Mouse (Mus musculus) midbrain, embryonic 14.5 days (tissue): ENCODE data around the gene Cd63. TPM values are rescaled to one million over a fixed set of nuclear protein-coding genes. Genes with fewer than 3 reads are reported as not detected.

Experiments used
- polyA plus RNA-seq: library from polyadenylated mRNA; unstranded; fragments of >200 nt; fragmentation: Nextera tagmentation; extraction: Ambion mirVana; gene quantifications from 2 replicates; pipeline ENCODE4 v1.2.1, GENCODE M21; 2014

Cd63 gene
- polyA plus RNA-seq, 1 experiment from 2014 or later = 138 TPM

Other genes starting within 250 kb of the Cd63 start
- 10.3 and 10.4 TPM in 2 replicates for gene Suox, start 226.9 kb upstream of the Cd63 start, polyA plus RNA-seq
- 80.4 and 100 TPM in 2 replicates for gene Rab5b, start 204.7 kb upstream of the Cd63 start, polyA plus RNA-seq
- gene Pmel, start 196.8 kb upstream of the Cd63 start, polyA plus RNA-seq = 0.22 and 0.38 TPM in 2 replicates
- gene Cdk2, start 196.0 kb upstream of the Cd63 start, polyA plus RNA-seq = 13.2 and 24.2 TPM in 2 replicates
- gene Dgka, start 156.1 kb upstream of the Cd63 start, polyA plus RNA-seq = 5.7 and 6.2 TPM in 2 replicates
- 46.7 and 60.0 TPM in 2 replicates for gene Pym1, start 153.1 kb upstream of the Cd63 start, polyA plus RNA-seq
- 0.22 and 0.41 TPM in 2 replicates for gene Mmp19, start 110.1 kb upstream of the Cd63 start, polyA plus RNA-seq
- gene Dnajc14, start 96.9 kb upstream of the Cd63 start, polyA plus RNA-seq = 38.6 and 42.7 TPM in 2 replicates
- 11.7 and 13.1 TPM in 2 replicates for gene Tmem198b, start 96.6 kb upstream of the Cd63 start, polyA plus RNA-seq
- gene Sarnp, start 83.7 kb upstream of the Cd63 start, polyA plus RNA-seq = 150 and 152 TPM in 2 replicates
- gene Ormdl2, start 79.3 kb upstream of the Cd63 start, polyA plus RNA-seq = 23.4 and 24.8 TPM in 2 replicates
- gene Gdf11, start 9.3 kb upstream of the Cd63 start, polyA plus RNA-seq = 7.9 and 9.6 TPM in 2 replicates
- 11.6 and 15.2 TPM in 2 replicates for gene Rdh5, start 21.9 kb downstream of the Cd63 start, polyA plus RNA-seq
- 249 and 282 TPM in 2 replicates for gene Bloc1s1, start 23.0 kb downstream of the Cd63 start, polyA plus RNA-seq
- gene Itga7, start 32.8 kb downstream of the Cd63 start, polyA plus RNA-seq = 3.4 and 4.9 TPM in 2 replicates
- gene Mettl7b, start 60.0 kb downstream of the Cd63 start, polyA plus RNA-seq = not detected in 2 replicates
- gene Olfr9, start 88.4 kb downstream of the Cd63 start, polyA plus RNA-seq = not detected in 2 replicates
- not detected in 2 replicates for gene Olfr763, start 109.8 kb downstream of the Cd63 start, polyA plus RNA-seq
- not detected in 2 replicates for gene Olfr764-ps1, start 138.9 kb downstream of the Cd63 start, polyA plus RNA-seq
- not detected in 2 replicates for gene Olfr765, start 149.0 kb downstream of the Cd63 start, polyA plus RNA-seq
- gene Olfr766-ps1, start 168.0 kb downstream of the Cd63 start, polyA plus RNA-seq = not detected in 2 replicates
- gene Olfr767, start 181.9 kb downstream of the Cd63 start, polyA plus RNA-seq = not detected in 2 replicates
- not detected in 2 replicates for gene Olfr768, start 198.4 kb downstream of the Cd63 start, polyA plus RNA-seq
- not detected in 2 replicates for gene Olfr769, start 216.9 kb downstream of the Cd63 start, polyA plus RNA-seq
- gene Olfr770, start 238.0 kb downstream of the Cd63 start, polyA plus RNA-seq = not detected in 2 replicates